In genomic region chr4:35934056-35934661, GRCm38 (mm10) we compare ENCODE assay signal across 25 mouse cellular contexts.
A peak's percentile ranks its signal among the peaks of the same experiment; 100 is the strongest.
DNase-seq lines count a peak whose midpoint lies in the region; ATAC-seq lines count a peak whose summit lies in the region.
"Had no signal": no experiment of that assay in that cellular context is flagged by ENCODE, and none has a peak within 500 bp of the region (broad histone marks: within the 10 kb centered on the region; RNA-seq: fewer than 3 reads in every experiment).

No protein-coding gene starts in this region.

- no peaks in the 10 kb centered on the region for H3K36me3 ChIP-seq in hindbrain, embryonic 11.5 days (ENCODE audit: control insufficient read depth, insufficient read depth, low read length)
- H3K36me3 ChIP-seq in hindbrain, embryonic 16.5 days (ENCODE audit: control insufficient read depth, insufficient read depth, low read length) = no peaks in the 10 kb centered on the region
- H3K36me3 ChIP-seq: embryonic facial prominence, embryonic 13.5 days; heart, embryonic 15.5 days; neural tube, embryonic 12.5 days had no signal

- 38% methylated on average over 4 of the region's 4 CpGs for whole genome bisulfite sequencing in hindbrain, embryonic 11.5 days
- WGBS in hindbrain, embryonic 16.5 days = 24% methylated on average over 4 of the region's 4 CpGs

- H3K27me3 ChIP-seq in hindbrain, embryonic 11.5 days (ENCODE audit: control insufficient read depth, insufficient read depth, low read length) = no peaks in the 10 kb centered on the region
- no peaks in the 10 kb centered on the region for H3K27me3 ChIP-seq in hindbrain, embryonic 16.5 days (replicated peaks; ENCODE audit: control insufficient read depth, insufficient read depth, low read length)
- H3K27me3 ChIP-seq: embryonic facial prominence, embryonic 13.5 days; heart, embryonic 15.5 days; neural tube, embryonic 12.5 days; Patski had no signal

- intact Hi-C loops in heart, postnatal 14 days (cut with DNase I) = no loop called here

- H3K27ac ChIP-seq in hindbrain, embryonic 11.5 days (ENCODE audit: low read depth, low read length) = no peak overlapping the region
- no peak overlapping the region for H3K27ac ChIP-seq in hindbrain, embryonic 16.5 days (ENCODE audit: low read depth, low read length)
- H3K27ac ChIP-seq: embryonic facial prominence, embryonic 13.5 days; heart, adult 2 months; heart, embryonic 15.5 days; layer of hippocampus, adult 2 months; neural tube, embryonic 12.5 days had no signal

- peak; percentile 56 for ATAC-seq in hindbrain, embryonic 11.5 days (ENCODE audit: low FRiP score)
- no peak for ATAC-seq in hindbrain, embryonic 16.5 days
- ATAC-seq: inflammation-experienced regulatory T-cells, adult 6 months; Patski had no signal

- peak; percentile 11 for DNase-seq in hindbrain, embryonic 11.5 days (ENCODE audit: low spot score)
- peak; percentile 1 for DNase-seq in retina, embryonic 14.5 days (ENCODE audit: low spot score)
- DNase-seq in retina, postnatal 1 day = no peak
- DNase-seq in embryo, embryonic 10.5 days (ENCODE audit: low spot score) = peak; percentile 18
- DNase-seq in cerebellum, adult 8-10 months = no peak
- no peak for DNase-seq in heart, postnatal 14 days
- DNase-seq: adrenal gland, postnatal 10 days; cerebellum, adult 11 months; cerebellum, postnatal 25 days; gastrocnemius, postnatal 25 days; heart, adult 2 months; kidney, adult 2 months; kidney, postnatal 14 days; lung, adult 18-20 months; lung, postnatal 14 days; spleen, adult 18-20 months; thymus, postnatal 36 days had no signal

- H3K9me3 ChIP-seq in hindbrain, embryonic 11.5 days (ENCODE audit: control insufficient read depth, low read length) = no peaks in the 10 kb centered on the region
- H3K9me3 ChIP-seq in hindbrain, embryonic 16.5 days (ENCODE audit: control insufficient read depth, low read length) = no peaks in the 10 kb centered on the region
- H3K9me3 ChIP-seq: embryonic facial prominence, embryonic 13.5 days; heart, embryonic 15.5 days; neural tube, embryonic 12.5 days had no signal

- no peaks in the 10 kb centered on the region for H3K4me1 ChIP-seq in hindbrain, embryonic 11.5 days (replicated peaks; ENCODE audit: control insufficient read depth, insufficient read depth, low read length)
- H3K4me1 ChIP-seq in hindbrain, embryonic 16.5 days (ENCODE audit: control insufficient read depth, insufficient read depth, low read depth, low read length) = no peaks in the 10 kb centered on the region
- H3K4me1 ChIP-seq: embryonic facial prominence, embryonic 13.5 days; heart, embryonic 15.5 days; neural tube, embryonic 12.5 days had no signal

- H3K9ac ChIP-seq in hindbrain, embryonic 11.5 days (ENCODE audit: low read depth, low read length) = no peak overlapping the region
- no peak overlapping the region for H3K9ac ChIP-seq in hindbrain, embryonic 16.5 days (ENCODE audit: low read depth, low read length)
- H3K9ac ChIP-seq: embryonic facial prominence, embryonic 13.5 days; heart, embryonic 15.5 days; neural tube, embryonic 12.5 days had no signal

- H3K4me2 ChIP-seq in hindbrain, embryonic 11.5 days (replicated peaks; ENCODE audit: low read depth, low read length) = no peak overlapping the region
- H3K4me2 ChIP-seq in hindbrain, embryonic 16.5 days (ENCODE audit: low read length) = no peak overlapping the region
- H3K4me2 ChIP-seq: embryonic facial prominence, embryonic 13.5 days; heart, embryonic 15.5 days; liver, embryonic 11.5 days; neural tube, embryonic 12.5 days had no signal

- H3K4me3 ChIP-seq in hindbrain, embryonic 11.5 days (ENCODE audit: low read depth, low read length) = no peak overlapping the region
- H3K4me3 ChIP-seq in hindbrain, embryonic 16.5 days (ENCODE audit: low read length) = no peak overlapping the region
- H3K4me3 ChIP-seq: embryonic facial prominence, embryonic 13.5 days; heart, adult 2 months; heart, embryonic 15.5 days; layer of hippocampus, adult 2 months; neural tube, embryonic 12.5 days had no signal

Comparison
In these comparisons a context has a peak if more than half of its experiments do, and no peak if none do; other contexts are left out.
1. DNase-seq: peak in hindbrain, embryonic 11.5 days (single experiment), retina, embryonic 14.5 days (single experiment) and embryo, embryonic 10.5 days (single experiment); none in retina, postnatal 1 day (single experiment), cerebellum, adult 8-10 months (single experiment) and heart, postnatal 14 days (0 of 2).